Mouse (Mus musculus) bone marrow, adult 2 months (tissue): Measurements from ENCODE around the gene Fam84a.

Experiments
- CTCF ChIP-seq: fragments of 200-500 bp; IDR thresholded peaks from 2 replicates; pipeline ENCODE4 v1.5.1; 2011; ENCODE audit warnings: low read length, control low read depth; ENCODE audit not compliant: control insufficient read depth, insufficient read depth
- POLR2A ChIP-seq: fragments of 200-500 bp; IDR thresholded peaks from 2 replicates; pipeline ENCODE4 v1.6.1; 2011; ENCODE audit warnings: low read depth, mild to moderate bottlenecking, control low read depth, low read length, borderline replicate concordance; ENCODE audit not compliant: control insufficient read depth

- TF ChIP-seq CTCF = no peak
- TF ChIP-seq POLR2A = no peak
Measured at GRCm38 (mm10) chr12:14151921-14152320, at the start of gene Fam84a.
